Mouse (Mus musculus): ENCODE measurements at regions not wholly inside any gene's neighbourhood (a gene's known extent, or its start where the extent isn't known, plus 50 kb on each side); places are given as distances from the start of the nearest gene placed in this dataset.
A peak's percentile ranks its signal among the peaks of the same experiment; 100 is the strongest.

DNA sequence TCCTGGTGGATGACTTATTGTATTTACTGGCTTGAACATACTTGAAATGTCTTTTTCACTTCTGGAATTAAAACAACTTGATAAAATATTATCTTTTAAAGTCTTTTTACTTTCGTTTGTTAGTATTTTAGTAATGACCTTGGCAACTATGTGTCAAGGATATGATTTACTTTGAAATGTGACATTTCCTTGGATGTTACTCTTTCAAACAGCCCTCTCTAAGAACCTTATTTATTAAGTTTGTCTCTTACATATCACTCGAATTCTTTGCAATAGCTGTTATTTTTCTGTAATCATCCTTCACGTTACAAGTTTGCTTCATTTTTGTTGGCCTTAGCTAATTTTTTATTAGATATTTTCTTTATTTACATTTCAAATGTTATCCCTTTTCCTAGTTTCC lies 469.8 kb downstream of the Eepd1 start:
- Histone ChIP-seq H3K27ac (no peak overlapping the region), H3K9me3 (no peaks in the 10 kb centered on the region), H3K4me3 (no peak overlapping the region), H3K9ac (no peak overlapping the region), H3K36me3 (no peaks in the 10 kb centered on the region), H3K27me3 (no peaks in the 10 kb centered on the region), H3K4me2 (no peak overlapping the region), H3K4me1 (no peaks in the 10 kb centered on the region)
- peak; percentile 72; the same call in 1 of the 2 replicates for ATAC-seq (ENCODE audit: borderline replicate concordance, extremely low read depth, low FRiP score, low TSS enrichment)
- 35% methylated on average over 3 of the region's 3 CpGs for WGBS

DNA sequence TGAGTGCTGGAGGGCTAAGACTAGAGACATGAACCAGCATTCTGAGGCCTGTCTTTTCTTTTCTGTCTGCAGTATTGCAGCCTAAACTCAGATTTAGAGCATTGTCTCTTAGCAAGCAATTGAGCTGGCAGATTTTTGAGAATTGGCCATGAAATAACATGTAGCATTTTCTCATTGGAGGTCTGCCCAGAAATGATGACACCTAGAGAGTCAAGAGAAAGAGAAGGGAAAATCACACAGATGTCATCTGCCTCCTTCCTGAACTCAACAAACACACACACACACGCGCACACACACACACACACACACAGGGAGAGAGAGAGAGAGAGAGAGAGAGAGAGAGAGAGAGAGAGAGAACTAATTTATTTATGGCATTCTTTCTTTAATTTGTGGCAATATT lies 477.7 kb downstream of the Eepd1 start:
- Histone ChIP-seq H3K4me3 (no peak overlapping the region), H3K9ac (no peak overlapping the region), H3K27me3 (no peaks in the 10 kb centered on the region), H3K36me3 (no peaks in the 10 kb centered on the region), H3K9me3 (no peaks in the 10 kb centered on the region), H3K4me1 (no peaks in the 10 kb centered on the region), H3K4me2 (no peak overlapping the region), H3K27ac (no peak overlapping the region)
- ATAC-seq (ENCODE audit: borderline replicate concordance, extremely low read depth, low FRiP score, low TSS enrichment) = peak; percentile 46; the same call in 1 of the 2 replicates
- WGBS = 65% methylated on average over 2 of the region's 2 CpGs

GRCm38 (mm10) chr9:25985450-25985849 lies 504.1 kb downstream of the Eepd1 start:
- Histone ChIP-seq H3K9ac (no peak overlapping the region), H3K27me3 (no peaks in the 10 kb centered on the region), H3K4me1 (no peaks in the 10 kb centered on the region), H3K27ac (peak overlapping the region; percentile 53; the same call in 1 of the 2 replicates), H3K4me3 (no peak overlapping the region), H3K9me3 (no peaks in the 10 kb centered on the region), H3K4me2 (no peak overlapping the region), H3K36me3 (no peaks in the 10 kb centered on the region)
- WGBS = 75% methylated on average over 1 of the region's 1 CpGs
- ATAC-seq (ENCODE audit: borderline replicate concordance, extremely low read depth, low FRiP score, low TSS enrichment) = 0 out of 2 replicates have a peak, but pooled peaks have one; percentile 14

- Histone ChIP-seq H3K9me3 (no peaks in the 10 kb centered on the region), H3K36me3 (no peaks in the 10 kb centered on the region), H3K27me3 (no peaks in the 10 kb centered on the region), H3K4me2 (no peak overlapping the region), H3K9ac (no peak overlapping the region), H3K27ac (0 out of 2 replicates have a peak overlapping the region, but pooled peaks have one; percentile 53), H3K4me1 (no peaks in the 10 kb centered on the region), H3K4me3 (no peak overlapping the region)
- 61% methylated on average over 2 of the region's 2 CpGs for WGBS
- peak; percentile 89 for ATAC-seq (ENCODE audit: borderline replicate concordance, extremely low read depth, low FRiP score, low TSS enrichment)
Measured at GRCm38 (mm10) chr9:25985920-25986319, 504.6 kb downstream of the Eepd1 start.

- no peak overlapping the region for H3K4me2 ChIP-seq
- ATAC-seq (ENCODE audit: borderline replicate concordance, extremely low read depth, low FRiP score, low TSS enrichment) = no peak
- no peaks in the 10 kb centered on the region for H3K27me3 ChIP-seq
- H3K9ac ChIP-seq = no peak overlapping the region
- H3K4me3 ChIP-seq = no peak overlapping the region
- H3K36me3 ChIP-seq = no peaks in the 10 kb centered on the region
- H3K4me1 ChIP-seq = no peaks in the 10 kb centered on the region
- H3K9me3 ChIP-seq = no peaks in the 10 kb centered on the region
- H3K27ac ChIP-seq = no peak overlapping the region
Measured at GRCm38 (mm10) chr9:26001821-26002220, 520.5 kb downstream of the Eepd1 start.

All from lung, embryonic 15.5 days (tissue).